Mouse (Mus musculus) spleen, adult 2 months (tissue): ENCODE measurements around the gene Txndc5. TPM values are rescaled to one million over a fixed set of nuclear protein-coding genes. Genes with fewer than 3 reads are reported as not detected.

Source experiments
- DNase-seq, 2 experiments: peaks; one replicate each; pipeline versions ENCODE4 v3.0.0 to v3.0.0-alpha.2; 2012 to 2021; ENCODE audit warnings: low spot score in 2 of 2, low read depth in 1 of 2
- H3K27ac ChIP-seq: fragments of 200-500 bp; 2 replicates; pipeline ENCODE4 v1.5.1; 2012; ENCODE audit warnings: low read length, inconsistent platforms; ENCODE audit not compliant: insufficient read depth
- H3K27me3 ChIP-seq: fragments of 200-500 bp; 2 replicates; pipeline ENCODE4 v1.6.1; 2012; ENCODE audit warnings: mild to moderate bottlenecking, moderate library complexity, low read length, inconsistent platforms; ENCODE audit not compliant: control insufficient read depth, insufficient read depth
- H3K36me3 ChIP-seq: fragments of 200-500 bp; 2 replicates; pipeline ENCODE4 v1.6.1; 2012; ENCODE audit warnings: mild to moderate bottlenecking, low read length, inconsistent platforms; ENCODE audit not compliant: control insufficient read depth, insufficient read depth
- H3K4me1 ChIP-seq: fragments of 200-500 bp; 2 replicates; pipeline ENCODE4 v1.6.1; 2011; ENCODE audit warnings: inconsistent platforms; ENCODE audit not compliant: control insufficient read depth, insufficient read depth, insufficient read length
- H3K4me3 ChIP-seq: fragments of 200-500 bp; 2 replicates; pipeline ENCODE4 v1.5.1; 2011; ENCODE audit warnings: mild to moderate bottlenecking, inconsistent platforms; ENCODE audit not compliant: insufficient read depth, insufficient read length; ENCODE audit errors: extremely low read depth
- CTCF ChIP-seq: fragments of 200-500 bp; IDR thresholded peaks from 2 replicates; pipeline ENCODE4 v1.5.1; 2011; ENCODE audit warnings: mild to moderate bottlenecking, inconsistent platforms; ENCODE audit not compliant: insufficient read depth, insufficient read length, insufficient replicate concordance; ENCODE audit errors: extremely low read depth
- POLR2A ChIP-seq: fragments of 200-500 bp; IDR thresholded peaks from 2 replicates; pipeline ENCODE4 v1.6.1; 2011; ENCODE audit warnings: low read depth, low read length, inconsistent platforms
- WGBS: fragments of 180-500 bp; shearing (Covaris S2); methylation state at CpG from one replicate; pipeline ENCODE4 v1.1.7; 2018; 5-methylcytosine and 5-hydroxymethylcytosine counted together
- polyA plus RNA-seq: library from polyadenylated mRNA; depleted of rRNA; stranded (reverse); fragments of >200 nt; gene quantifications from 2 replicates; pipeline ENCODE4 v1.2.3, GENCODE M21; 2012; rRNA removed

The Txndc5 gene
- 88.0 and 112 TPM in 2 replicates for polyA plus RNA-seq

- Histone ChIP-seq H3K36me3 (no peaks in the 10 kb centered on the region), H3K4me3 (peak within 1 kb of the TSS; percentile 87), H3K4me1 (peaks cover 8% of the 10 kb centered on the region; the same call in 1 of the 2 replicates), H3K27ac (peak within 1 kb of the TSS; percentile 77), H3K27me3 (no peaks in the 10 kb centered on the region)
- 52% methylated on average over 9 of the region's 9 CpGs for WGBS
- no peak for TF ChIP-seq POLR2A
- no peak for TF ChIP-seq CTCF
- DNase-seq = no peak
These were observed at the start of gene Txndc5 for GRCm38 (mm10) chr13:38528687-38529294. Txndc5 (minus strand) TSS chr13:38528824.

- H3K4me3 ChIP-seq = no peak overlapping the region
- H3K27me3 ChIP-seq = no peaks in the 10 kb centered on the region; the same call in 1 of the 2 replicates
- TF ChIP-seq POLR2A = no peak
- TF ChIP-seq CTCF = no peak
- no peak for DNase-seq
- no peaks in the 10 kb centered on the region for H3K4me1 ChIP-seq
- H3K36me3 ChIP-seq = no peaks in the 10 kb centered on the region
- H3K27ac ChIP-seq = no peak overlapping the region
- 84% methylated on average over 3 of the region's 3 CpGs for WGBS
These were observed 46.0 kb upstream of the Txndc5 start for GRCm38 (mm10) chr13:38574668-38575067.

DNA sequence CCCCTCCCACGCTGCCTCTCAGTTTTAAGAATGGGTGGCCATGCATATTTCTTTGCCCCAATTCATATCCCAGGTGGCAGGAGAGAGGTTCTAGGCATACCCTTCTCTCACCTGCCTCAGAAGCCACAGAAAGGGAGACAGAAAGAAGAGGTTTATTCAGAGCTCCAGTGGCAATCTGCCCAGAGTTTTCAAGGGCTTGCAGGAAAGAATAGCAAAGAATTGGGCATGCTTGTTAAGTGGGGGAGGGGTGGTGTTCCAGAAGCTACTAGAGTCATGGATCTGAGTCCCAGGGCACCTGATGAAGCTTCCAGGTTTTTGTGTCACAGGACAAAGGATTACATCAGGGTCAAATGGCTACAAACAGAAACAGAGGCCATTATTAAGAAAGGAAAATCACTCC lies 44.7 kb upstream of the Txndc5 start:
- H3K4me3 ChIP-seq = no peak overlapping the region

GRCm38 (mm10) chr13:38565245-38565644 lies 36.6 kb upstream of the Txndc5 start:
- TF ChIP-seq CTCF = no peak
- WGBS = 79% methylated on average over 4 of the region's 4 CpGs
- Histone ChIP-seq H3K36me3 (no peaks in the 10 kb centered on the region), H3K27me3 (no peaks in the 10 kb centered on the region), H3K4me3 (no peak overlapping the region), H3K27ac (no peak overlapping the region), H3K4me1 (no peaks in the 10 kb centered on the region)
- DNase-seq = no peak

More for the DNA sequence above, 44.7 kb upstream of the Txndc5 start:
- Histone ChIP-seq H3K36me3 (no peaks in the 10 kb centered on the region), H3K27ac (no peak overlapping the region), H3K4me1 (no peaks in the 10 kb centered on the region), H3K27me3 (no peaks in the 10 kb centered on the region)
- 96% methylated on average over 1 of the region's 1 CpGs for WGBS
- TF ChIP-seq CTCF (no peak), POLR2A (no peak)
- no peak for DNase-seq

GRCm38 (mm10) chr13:38554611-38555010 lies 26.0 kb upstream of the Txndc5 start:
- no peaks in the 10 kb centered on the region for H3K36me3 ChIP-seq
- H3K27me3 ChIP-seq = no peaks in the 10 kb centered on the region
- 45% methylated on average over 11 of the region's 11 CpGs for WGBS
- DNase-seq = no peak
- TF ChIP-seq POLR2A (no peak), CTCF (no peak)
- H3K4me1 ChIP-seq = no peaks in the 10 kb centered on the region
- H3K27ac ChIP-seq = no peak overlapping the region
- no peak overlapping the region for H3K4me3 ChIP-seq

DNA sequence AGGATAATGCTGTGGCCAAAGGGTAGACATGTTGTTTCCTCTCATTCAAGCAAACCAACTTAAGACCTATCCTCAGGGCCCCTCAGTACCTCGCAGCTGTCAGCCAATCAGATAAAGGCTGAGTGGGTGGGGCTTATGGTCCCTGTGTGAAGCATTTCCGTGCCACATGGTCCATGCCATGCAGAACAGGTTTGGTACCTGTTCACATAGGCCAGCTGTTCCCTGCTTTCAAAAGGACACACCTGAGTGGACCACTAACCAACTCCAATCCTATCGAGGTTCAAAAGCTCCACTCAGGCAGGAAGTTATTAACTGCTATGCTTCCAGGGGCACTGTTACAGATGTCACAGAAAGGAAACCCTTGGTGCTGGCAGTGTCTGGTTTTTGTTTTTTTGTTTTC lies 25.6 kb upstream of the Txndc5 start:
- no peak overlapping the region for H3K27ac ChIP-seq
- H3K4me3 ChIP-seq = no peak overlapping the region
- DNase-seq = no peak
- no peaks in the 10 kb centered on the region for H3K4me1 ChIP-seq
- no peak for TF ChIP-seq CTCF
- TF ChIP-seq POLR2A = no peak
- H3K36me3 ChIP-seq = no peaks in the 10 kb centered on the region
- 53% methylated on average over 3 of the region's 3 CpGs for WGBS
- no peaks in the 10 kb centered on the region for H3K27me3 ChIP-seq

GRCm38 (mm10) chr13:38548681-38549080 lies 20.1 kb upstream of the Txndc5 start:
- WGBS = 79% methylated on average over 5 of the region's 5 CpGs
- H3K4me3 ChIP-seq = no peak overlapping the region
- H3K27me3 ChIP-seq = no peaks in the 10 kb centered on the region
- no peak for DNase-seq
- no peak overlapping the region for H3K27ac ChIP-seq
- TF ChIP-seq POLR2A = no peak
- no peak for TF ChIP-seq CTCF
- H3K4me1 ChIP-seq = no peaks in the 10 kb centered on the region; the same call in 1 of the 2 replicates
- H3K36me3 ChIP-seq = no peaks in the 10 kb centered on the region
